Mouse (Mus musculus): ENCODE measurements at regions not wholly inside any gene's neighbourhood (a gene's known extent, or its start where the extent isn't known, plus 50 kb on each side); places are given as distances from the start of the nearest gene placed in this dataset.

- no peak for DNase-seq (ENCODE audit: low read depth, low spot score)
These were observed 80.4 kb downstream of the Utp6 start for GRCm38 (mm10) chr11:79881812-79882211.

- DNase-seq (ENCODE audit: low read depth, low spot score) = no peak
These were observed 84.1 kb downstream of the Utp6 start for GRCm38 (mm10) chr11:79878091-79878490.

- DNase-seq (ENCODE audit: low read depth, low spot score) = peak; percentile 46
These were observed 84.9 kb downstream of the Utp6 start for GRCm38 (mm10) chr11:79877184-79877745.

- peak; percentile 30 for DNase-seq (ENCODE audit: low read depth, low spot score)
These were observed 90.2 kb downstream of the Utp6 start for GRCm38 (mm10) chr11:79871783-79872628.

GRCm38 (mm10) chr11:79870189-79870588 lies 92.0 kb downstream of the Utp6 start:
- peak; percentile 9 for DNase-seq (ENCODE audit: low read depth, low spot score)

GRCm38 (mm10) chr11:79869009-79869408 lies 93.2 kb downstream of the Utp6 start:
- no peak for DNase-seq (ENCODE audit: low read depth, low spot score)

GRCm38 (mm10) chr11:79864836-79865235 lies 97.4 kb downstream of the Utp6 start:
- DNase-seq (ENCODE audit: low read depth, low spot score) = no peak

- DNase-seq (ENCODE audit: low read depth, low spot score) = peak; percentile 21
These were observed 98.6 kb downstream of the Utp6 start for GRCm38 (mm10) chr11:79863487-79864175.

- no peak for DNase-seq (ENCODE audit: low read depth, low spot score)
These were observed 101.6 kb downstream of the Utp6 start for GRCm38 (mm10) chr11:79860611-79861067.

GRCm38 (mm10) chr11:79856376-79856775 lies 105.8 kb downstream of the Utp6 start:
- peak; percentile 34 for DNase-seq (ENCODE audit: low read depth, low spot score)

GRCm38 (mm10) chr11:79849545-79849944 lies 112.6 kb downstream of the Utp6 start:
- no peak for DNase-seq (ENCODE audit: low read depth, low spot score)

- DNase-seq (ENCODE audit: low read depth, low spot score) = no peak
These were observed 117.8 kb downstream of the Utp6 start for GRCm38 (mm10) chr11:79844436-79844835.

GRCm38 (mm10) chr11:79843021-79843420 lies 119.2 kb downstream of the Utp6 start:
- DNase-seq (ENCODE audit: low read depth, low spot score) = no peak

GRCm38 (mm10) chr11:79839973-79840372 lies 122.2 kb downstream of the Utp6 start:
- DNase-seq (ENCODE audit: low read depth, low spot score) = no peak

GRCm38 (mm10) chr11:79838051-79838450 lies 124.1 kb downstream of the Utp6 start:
- DNase-seq (ENCODE audit: low read depth, low spot score) = no peak

- no peak for DNase-seq (ENCODE audit: low read depth, low spot score)
These were observed 124.9 kb downstream of the Utp6 start for GRCm38 (mm10) chr11:79837076-79837990.

GRCm38 (mm10) chr11:79835873-79836272 lies 126.3 kb downstream of the Utp6 start:
- DNase-seq (ENCODE audit: low read depth, low spot score) = no peak

GRCm38 (mm10) chr11:79833817-79834216 lies 128.4 kb downstream of the Utp6 start:
- DNase-seq (ENCODE audit: low read depth, low spot score) = no peak

- no peak for DNase-seq (ENCODE audit: low read depth, low spot score)
These were observed 130.4 kb downstream of the Utp6 start for GRCm38 (mm10) chr11:79831591-79832320.

GRCm38 (mm10) chr11:79830567-79831055 lies 131.6 kb downstream of the Utp6 start:
- DNase-seq (ENCODE audit: low read depth, low spot score) = no peak
